Mouse (Mus musculus) retina, postnatal 1 day (tissue): Measurements from ENCODE around the gene Vmn2r82.
"Not testable (repeated sequence)": the region's sequence is repeated elsewhere in the genome, so short reads cannot be mapped to it uniquely, and the experiment has no call there.

Experiments
- DNase-seq: peaks from one replicate; pipeline ENCODE4 v3.0.0-alpha.2; 2012

Gene Vmn2r82

DNA sequence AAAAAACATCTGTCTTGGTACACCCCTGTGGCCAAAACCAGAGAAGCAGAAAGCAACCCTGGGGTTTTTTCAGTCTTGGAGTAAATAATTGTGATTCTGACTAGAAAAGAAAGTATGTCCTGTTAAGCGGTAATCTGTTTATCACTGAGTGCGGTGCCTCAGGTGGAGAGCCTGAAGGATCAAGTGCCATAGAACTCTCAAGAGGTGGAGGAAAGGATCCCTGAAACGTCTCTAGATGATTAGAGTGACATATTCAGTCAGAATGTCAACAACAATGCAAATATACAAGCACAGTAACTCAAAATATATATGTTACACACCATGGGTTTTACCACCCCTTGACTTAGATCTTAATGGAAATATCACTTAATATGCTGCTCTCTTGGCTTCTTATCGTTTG lies at the start of gene Vmn2r82:
Gene Vmn2r82 (plus strand): TSS at position 301 of the 400 bp plus-strand sequence.
- DNase-seq: peak; percentile 4

- DNase-seq: peak; percentile 55
Measured at GRCm38 (mm10) chr10:79322033-79322736, 34.1 kb upstream of the Vmn2r82 start.

DNA sequence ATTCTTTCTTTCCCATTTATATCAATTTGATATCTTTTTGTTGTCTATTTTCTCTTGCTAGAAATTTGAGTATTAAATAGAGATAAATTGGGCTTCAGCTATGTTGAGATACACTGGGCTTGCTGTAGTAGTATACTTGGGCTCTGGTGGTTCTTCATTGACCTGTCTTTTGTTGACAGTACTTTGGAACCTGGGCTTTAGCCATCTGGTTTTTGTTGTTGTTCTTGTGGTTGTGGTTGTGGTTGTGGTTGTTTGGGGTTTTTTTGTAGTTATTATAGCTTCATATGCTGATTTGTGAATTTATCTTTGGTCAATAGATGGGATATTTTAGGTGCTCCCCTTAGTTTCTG lies 33.6 kb upstream of the Vmn2r82 start:
- no peak for DNase-seq

- DNase-seq: not testable (repeated sequence)
Measured at GRCm38 (mm10) chr10:79399946-79400700, 43.8 kb downstream of the Vmn2r82 start.

- DNase-seq: no peak
Measured at GRCm38 (mm10) chr10:79417142-79417771, 60.9 kb downstream of the Vmn2r82 start.

- not testable (repeated sequence) for DNase-seq
Measured at GRCm38 (mm10) chr10:79417772-79418170, 61.5 kb downstream of the Vmn2r82 start.

DNA sequence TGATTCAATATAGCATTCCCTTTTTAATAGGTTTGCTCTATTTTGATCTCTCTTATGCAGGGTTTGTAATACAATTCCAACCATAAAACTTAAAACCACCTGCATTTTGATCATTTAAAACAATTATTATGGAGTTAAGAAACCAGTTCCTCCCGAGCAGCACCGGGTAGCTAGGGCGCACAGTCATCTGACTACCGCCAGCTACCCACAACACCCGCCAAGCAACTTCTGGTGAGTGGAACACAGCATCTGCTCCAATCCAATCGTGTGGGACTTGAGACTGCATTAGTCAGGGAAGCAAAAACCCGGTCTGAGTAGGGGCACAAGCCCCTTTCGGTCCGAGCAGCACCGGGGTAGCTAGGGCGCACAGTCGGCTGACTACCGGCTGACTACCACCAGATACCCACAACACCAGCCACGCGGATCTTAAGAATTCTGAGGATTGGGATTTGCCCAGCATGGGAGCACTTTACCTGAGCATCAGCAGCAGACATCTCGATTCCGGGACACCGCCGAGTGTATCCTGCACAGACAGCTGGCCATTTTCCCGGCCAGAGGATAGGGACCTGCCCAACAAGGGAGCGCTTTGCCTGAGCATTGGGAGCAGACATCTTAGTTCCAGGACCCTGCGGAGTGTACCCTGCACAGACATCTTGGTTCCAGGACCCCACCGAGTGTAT lies 79.0 kb downstream of the Vmn2r82 start:
- not testable (repeated sequence) for DNase-seq
